In genomic region chr8:105304325-105305210, GRCm38 (mm10) we compare ENCODE assay signal across 8 mouse cellular contexts. TPM values are rescaled to one million over a fixed set of nuclear protein-coding genes. Genes with fewer than 3 reads are reported as not detected.
A peak's percentile ranks its signal among the peaks of the same experiment; 100 is the strongest.
DNase-seq lines count a peak whose midpoint lies in the region; ATAC-seq and TF ChIP-seq lines count a peak whose summit lies in the region.

No protein-coding gene starts in this region.

- no peaks in the 10 kb centered on the region for H3K9me3 ChIP-seq in forebrain, embryonic 11.5 days (ENCODE audit: control insufficient read depth, low read length)
- H3K9me3 ChIP-seq in forebrain, postnatal 0 days (ENCODE audit: low read length), result no peaks in the 10 kb centered on the region
- no peaks in the 10 kb centered on the region for H3K9me3 ChIP-seq in neural tube, embryonic 11.5 days (ENCODE audit: control insufficient read depth, low read length)
- no peaks in the 10 kb centered on the region for H3K9me3 ChIP-seq in intestine, embryonic 14.5 days (ENCODE audit: control insufficient read depth, low read length)
- H3K9me3 ChIP-seq in stomach, embryonic 14.5 days (ENCODE audit: control insufficient read depth, low read depth, low read length), result no peaks in the 10 kb centered on the region

- peaks cover 21% of the 10 kb centered on the region for H3K36me3 ChIP-seq in forebrain, embryonic 11.5 days (ENCODE audit: control insufficient read depth, insufficient read depth, low read length)
- H3K36me3 ChIP-seq in forebrain, postnatal 0 days (ENCODE audit: insufficient read depth), result peaks cover 78% of the 10 kb centered on the region
- peaks cover 20% of the 10 kb centered on the region for H3K36me3 ChIP-seq in neural tube, embryonic 11.5 days (ENCODE audit: control insufficient read depth, insufficient read depth, low read length)
- peaks cover 65% of the 10 kb centered on the region for H3K36me3 ChIP-seq in intestine, embryonic 14.5 days (ENCODE audit: control insufficient read depth, insufficient read depth, low read length)
- peaks cover 66% of the 10 kb centered on the region for H3K36me3 ChIP-seq in stomach, embryonic 14.5 days (ENCODE audit: control insufficient read depth, insufficient read depth, low read length)

- ATAC-seq in forebrain, embryonic 11.5 days (replicated peaks; ENCODE audit: low FRiP score), result no peak
- ATAC-seq in forebrain, postnatal 0 days, result no peak
- 0 out of 2 replicates have a peak, but pooled peaks have one; percentile 6 for ATAC-seq in neural tube, embryonic 11.5 days (ENCODE audit: insufficient read depth, low FRiP score, low TSS enrichment)
- ATAC-seq in intestine, embryonic 14.5 days (replicated peaks; ENCODE audit: low FRiP score, low TSS enrichment, low read depth), result no peak; the same call in 1 of the 2 replicates
- no peak for ATAC-seq in stomach, embryonic 14.5 days (ENCODE audit: insufficient number of reproducible peaks, insufficient read depth, low FRiP score, low read depth)

- peaks cover 5% of the 10 kb centered on the region for H3K4me1 ChIP-seq in forebrain, embryonic 11.5 days (replicated peaks; ENCODE audit: control insufficient read depth, insufficient read depth, low read length)
- peaks cover 4% of the 10 kb centered on the region; the same call in 1 of the 2 replicates for H3K4me1 ChIP-seq in forebrain, postnatal 0 days (ENCODE audit: insufficient read depth)
- peaks cover 8% of the 10 kb centered on the region; the same call in 1 of the 2 replicates for H3K4me1 ChIP-seq in neural tube, embryonic 11.5 days (ENCODE audit: control insufficient read depth, insufficient read depth, low read length)
- peaks cover 15% of the 10 kb centered on the region for H3K4me1 ChIP-seq in intestine, embryonic 14.5 days (replicated peaks; ENCODE audit: control insufficient read depth, insufficient read depth, low read length)
- H3K4me1 ChIP-seq in stomach, embryonic 14.5 days (ENCODE audit: control insufficient read depth, insufficient read depth, low read length), result peaks cover 26% of the 10 kb centered on the region

- TF ChIP-seq CTCF in forebrain, postnatal 0 days (IDR thresholded peaks at IDR 0.05; ENCODE audit: low read depth), result no peak

- no peak overlapping the region for H3K4me3 ChIP-seq in forebrain, embryonic 11.5 days (ENCODE audit: low read depth, low read length)
- no peak overlapping the region for H3K4me3 ChIP-seq in forebrain, postnatal 0 days (ENCODE audit: low read depth, low read length)
- H3K4me3 ChIP-seq in neural tube, embryonic 11.5 days (ENCODE audit: low read depth, low read length), result no peak overlapping the region
- H3K4me3 ChIP-seq in intestine, embryonic 14.5 days (ENCODE audit: low read depth, low read length), result no peak overlapping the region
- H3K4me3 ChIP-seq in stomach, embryonic 14.5 days (ENCODE audit: low read depth, low read length), result no peak overlapping the region

- H3K9ac ChIP-seq in forebrain, embryonic 11.5 days (ENCODE audit: low read length), result no peak overlapping the region
- no peak overlapping the region for H3K9ac ChIP-seq in forebrain, postnatal 0 days
- H3K9ac ChIP-seq in neural tube, embryonic 11.5 days (ENCODE audit: low read length), result no peak overlapping the region
- H3K9ac ChIP-seq in intestine, embryonic 14.5 days (ENCODE audit: low read length), result no peak overlapping the region
- H3K9ac ChIP-seq in stomach, embryonic 14.5 days (replicated peaks; ENCODE audit: low read depth, low read length), result no peak overlapping the region

- H3K27ac ChIP-seq in forebrain, embryonic 11.5 days (ENCODE audit: low read depth, low read length), result no peak overlapping the region
- H3K27ac ChIP-seq in forebrain, postnatal 0 days (ENCODE audit: low read depth, low read length), result no peak overlapping the region
- H3K27ac ChIP-seq in neural tube, embryonic 11.5 days (ENCODE audit: low read depth, low read length), result no peak overlapping the region
- peak overlapping the region; percentile 77; the same call in 1 of the 2 replicates for H3K27ac ChIP-seq in intestine, embryonic 14.5 days (ENCODE audit: low read depth)
- H3K27ac ChIP-seq in stomach, embryonic 14.5 days (ENCODE audit: low read length), result peak overlapping the region; percentile 61; the same call in 1 of the 2 replicates

- no peaks in the 10 kb centered on the region for H3K27me3 ChIP-seq in forebrain, embryonic 11.5 days (ENCODE audit: control insufficient read depth, insufficient read depth, low read length)
- H3K27me3 ChIP-seq in forebrain, postnatal 0 days (ENCODE audit: insufficient read depth, low read length), result no peaks in the 10 kb centered on the region
- H3K27me3 ChIP-seq in neural tube, embryonic 11.5 days (ENCODE audit: control insufficient read depth, insufficient read depth, low read length), result no peaks in the 10 kb centered on the region
- no peaks in the 10 kb centered on the region for H3K27me3 ChIP-seq in intestine, embryonic 14.5 days (replicated peaks; ENCODE audit: control insufficient read depth, insufficient read depth, low read length)
- no peaks in the 10 kb centered on the region for H3K27me3 ChIP-seq in stomach, embryonic 14.5 days (ENCODE audit: control insufficient read depth, insufficient read depth, low read length)

- 83% methylated on average over 9 of the region's 9 CpGs for WGBS in forebrain, embryonic 11.5 days
- WGBS in forebrain, postnatal 0 days, result 61% methylated on average over 9 of the region's 9 CpGs
- WGBS in neural tube, embryonic 11.5 days, result 86% methylated on average over 9 of the region's 9 CpGs
- 62% methylated on average over 9 of the region's 9 CpGs for WGBS in intestine, embryonic 14.5 days
- WGBS in stomach, embryonic 14.5 days, result 54% methylated on average over 9 of the region's 9 CpGs

- peak; percentile 52 for DNase-seq in forebrain, embryonic 11.5 days (ENCODE audit: low spot score)
- no peak for DNase-seq in forebrain, postnatal 0 days
- DNase-seq in neural tube, embryonic 11.5 days (ENCODE audit: low spot score), result no peak
- no peak for DNase-seq in neural tube, embryonic 10.5 days (ENCODE audit: extremely low spot score, low spot score)
- no peak for DNase-seq in intestine, embryonic 14.5 days (ENCODE audit: low spot score)
- no peak for DNase-seq in layer of hippocampus, adult 11-12 months (ENCODE audit: low spot score)
- DNase-seq in spleen, postnatal 36 days (ENCODE audit: low spot score in 2 of 2), result no peak

- H3K4me2 ChIP-seq in forebrain, embryonic 11.5 days (ENCODE audit: low read depth, low read length, severe bottlenecking), result no peak overlapping the region
- H3K4me2 ChIP-seq in forebrain, postnatal 0 days (ENCODE audit: low read depth), result no peak overlapping the region
- H3K4me2 ChIP-seq in neural tube, embryonic 11.5 days (ENCODE audit: low read depth), result no peak overlapping the region
- H3K4me2 ChIP-seq in intestine, embryonic 14.5 days (ENCODE audit: low read length), result no peak overlapping the region
- 0 out of 2 replicates have a peak overlapping the region, but pooled peaks have one; percentile 71 for H3K4me2 ChIP-seq in stomach, embryonic 14.5 days (replicated peaks; ENCODE audit: low read depth, low read length)

RNA-seq across cellular contexts. Expression of gene Elmo3, which starts 0.8 kb away (rescaled TPM):
- 2.4 and 2.6 TPM in 2 replicates for polyA plus RNA-seq in forebrain, embryonic 11.5 days (2014; fragmentation: Nextera tagmentation; extraction: Ambion mirVana)
- total RNA-seq in forebrain, postnatal 0 days (2014; rRNA removed), result 0.86 and 0.92 TPM in 2 replicates
- 0.54 and 1.1 TPM in 2 replicates for polyA plus RNA-seq in forebrain, postnatal 0 days (2015; fragmentation: Nextera tagmentation; extraction: Ambion mirVana)
- polyA plus RNA-seq in neural tube, embryonic 11.5 days (2014; fragmentation: Nextera tagmentation; extraction: Ambion mirVana), result 1.0 and 1.9 TPM in 2 replicates
- 16.8 and 17.7 TPM in 2 replicates for polyA plus RNA-seq in intestine, embryonic 14.5 days (2014; fragmentation: Nextera tagmentation; extraction: Ambion mirVana)
- polyA plus RNA-seq in stomach, embryonic 14.5 days (2014; fragmentation: Nextera tagmentation; extraction: Ambion mirVana), result 14.3 and 15.2 TPM in 2 replicates

RNA-seq across cellular contexts. Expression of gene E2f4, which starts 7.1 kb away (rescaled TPM):
- 122 and 135 TPM in 2 replicates for polyA plus RNA-seq in forebrain, embryonic 11.5 days (2014; fragmentation: Nextera tagmentation; extraction: Ambion mirVana)
- total RNA-seq in forebrain, postnatal 0 days (2014; rRNA removed), result 26.2 and 36.7 TPM in 2 replicates
- polyA plus RNA-seq in forebrain, postnatal 0 days (2015; fragmentation: Nextera tagmentation; extraction: Ambion mirVana), result 30.6 and 31.6 TPM in 2 replicates
- 103 and 107 TPM in 2 replicates for polyA plus RNA-seq in neural tube, embryonic 11.5 days (2014; fragmentation: Nextera tagmentation; extraction: Ambion mirVana)
- 114 and 119 TPM in 2 replicates for polyA plus RNA-seq in intestine, embryonic 14.5 days (2014; fragmentation: Nextera tagmentation; extraction: Ambion mirVana)
- 95.0 and 95.8 TPM in 2 replicates for polyA plus RNA-seq in stomach, embryonic 14.5 days (2014; fragmentation: Nextera tagmentation; extraction: Ambion mirVana)

RNA-seq across cellular contexts. Expression of gene Exoc3l, which starts 8.7 kb away (rescaled TPM):
- polyA plus RNA-seq in forebrain, embryonic 11.5 days (2014; fragmentation: Nextera tagmentation; extraction: Ambion mirVana), result 10.3 TPM in 2 replicates
- 1.8 and 2.7 TPM in 2 replicates for total RNA-seq in forebrain, postnatal 0 days (2014; rRNA removed)
- polyA plus RNA-seq in forebrain, postnatal 0 days (2015; fragmentation: Nextera tagmentation; extraction: Ambion mirVana), result 7.0 and 7.5 TPM in 2 replicates
- polyA plus RNA-seq in neural tube, embryonic 11.5 days (2014; fragmentation: Nextera tagmentation; extraction: Ambion mirVana), result 12.1 and 13.9 TPM in 2 replicates
- polyA plus RNA-seq in intestine, embryonic 14.5 days (2014; fragmentation: Nextera tagmentation; extraction: Ambion mirVana), result 9.8 and 10.1 TPM in 2 replicates
- polyA plus RNA-seq in stomach, embryonic 14.5 days (2014; fragmentation: Nextera tagmentation; extraction: Ambion mirVana), result 7.9 and 9.2 TPM in 2 replicates

RNA-seq across cellular contexts. Expression of gene 4931428F04Rik, which starts 14.9 kb away (rescaled TPM):
- 23.4 and 30.3 TPM in 2 replicates for polyA plus RNA-seq in forebrain, embryonic 11.5 days (2014; fragmentation: Nextera tagmentation; extraction: Ambion mirVana)
- 54.2 and 70.9 TPM in 2 replicates for total RNA-seq in forebrain, postnatal 0 days (2014; rRNA removed)
- 124 and 146 TPM in 2 replicates for polyA plus RNA-seq in forebrain, postnatal 0 days (2015; fragmentation: Nextera tagmentation; extraction: Ambion mirVana)
- polyA plus RNA-seq in neural tube, embryonic 11.5 days (2014; fragmentation: Nextera tagmentation; extraction: Ambion mirVana), result 46.1 and 50.8 TPM in 2 replicates
- polyA plus RNA-seq in intestine, embryonic 14.5 days (2014; fragmentation: Nextera tagmentation; extraction: Ambion mirVana), result 9.1 and 11.7 TPM in 2 replicates
- polyA plus RNA-seq in stomach, embryonic 14.5 days (2014; fragmentation: Nextera tagmentation; extraction: Ambion mirVana), result 10.3 and 10.7 TPM in 2 replicates

RNA-seq across cellular contexts. Expression of gene Lrrc29, which starts 21.5 kb away (rescaled TPM):
- 2.0 TPM in 2 replicates for polyA plus RNA-seq in forebrain, embryonic 11.5 days (2014; fragmentation: Nextera tagmentation; extraction: Ambion mirVana)
- 1.6 and 3.0 TPM in 2 replicates for total RNA-seq in forebrain, postnatal 0 days (2014; rRNA removed)
- polyA plus RNA-seq in forebrain, postnatal 0 days (2015; fragmentation: Nextera tagmentation; extraction: Ambion mirVana), result 1.8 and 2.1 TPM in 2 replicates
- polyA plus RNA-seq in neural tube, embryonic 11.5 days (2014; fragmentation: Nextera tagmentation; extraction: Ambion mirVana), result 1.3 and 1.4 TPM in 2 replicates
- 1.9 and 2.3 TPM in 2 replicates for polyA plus RNA-seq in intestine, embryonic 14.5 days (2014; fragmentation: Nextera tagmentation; extraction: Ambion mirVana)
- 2.6 and 3.6 TPM in 2 replicates for polyA plus RNA-seq in stomach, embryonic 14.5 days (2014; fragmentation: Nextera tagmentation; extraction: Ambion mirVana)

Comparison
In these comparisons a context has a peak if more than half of its experiments do, and no peak if none do; other contexts are left out.
1. H3K27ac ChIP-seq: peak in intestine, embryonic 14.5 days (single experiment) and stomach, embryonic 14.5 days (single experiment); none in forebrain, embryonic 11.5 days (single experiment), forebrain, postnatal 0 days (single experiment) and neural tube, embryonic 11.5 days (single experiment).